Mouse (Mus musculus): ENCODE measurements around the gene Cfap298. TPM values are rescaled to one million over a fixed set of nuclear protein-coding genes. Genes with fewer than 3 reads are reported as not detected.

Cfap298 gene
- polyA plus RNA-seq, 1 experiment: not detected

DNA sequence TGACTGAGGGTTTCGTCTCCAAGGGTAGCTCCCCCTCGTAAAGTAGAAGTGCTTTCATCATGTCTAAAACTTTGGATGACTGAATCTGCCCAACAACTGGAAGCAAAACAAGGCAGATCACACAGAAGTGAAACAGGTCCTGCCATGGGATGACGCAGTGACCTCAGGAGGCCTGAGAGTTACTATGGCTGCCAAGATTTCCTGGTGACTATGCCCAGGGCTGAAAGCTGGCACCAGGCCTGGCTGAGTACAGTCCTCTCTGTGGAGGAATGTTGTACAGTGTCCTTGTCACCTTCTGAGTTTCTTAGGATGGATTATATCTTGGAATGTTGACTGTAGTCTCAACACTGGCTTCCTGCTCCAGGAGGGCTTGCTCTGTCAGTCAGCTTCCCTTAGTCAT is 37.3 kb downstream of the Cfap298 start:
- no peak overlapping the region for H3K4me3 ChIP-seq (ENCODE audit: insufficient read depth, low read depth, low read length)
- H3K27ac ChIP-seq (ENCODE audit: insufficient read depth, low read depth, low read length): no peak overlapping the region
- 87% methylated on average over 3 of the region's 3 CpGs for WGBS
- H3K4me1 ChIP-seq (ENCODE audit: control insufficient read depth, insufficient read depth, low read length): peaks cover 6% of the 10 kb centered on the region
- TF ChIP-seq POLR2A (IDR thresholded peaks at IDR 0.05; ENCODE audit: insufficient read depth, low read depth, low read length) (no peak), CTCF (IDR thresholded peaks at IDR 0.05; ENCODE audit: insufficient read depth, low read depth, low read length) (no peak)

DNA sequence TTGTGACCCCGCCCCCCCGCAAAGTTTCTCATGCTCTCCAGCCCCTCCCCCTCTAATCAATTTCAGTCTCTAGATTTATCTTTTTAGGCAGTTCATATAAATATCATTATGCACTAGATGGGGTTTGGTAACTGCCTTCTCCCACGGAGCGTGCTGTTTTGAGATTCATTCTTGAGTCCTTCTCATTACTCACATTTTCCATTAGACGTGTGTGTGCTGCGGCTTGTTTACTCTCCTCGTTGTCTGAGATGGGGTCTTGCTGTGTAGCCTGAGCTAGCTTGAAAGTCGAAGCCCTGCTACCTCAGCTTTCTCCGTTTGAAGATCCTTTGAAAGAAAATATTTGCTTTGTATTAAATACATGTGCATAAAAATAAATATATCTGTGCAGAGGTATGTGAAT is 41.1 kb downstream of the Cfap298 start:
- TF ChIP-seq POLR2A (IDR thresholded peaks at IDR 0.05; ENCODE audit: insufficient read depth, low read depth, low read length): no peak
- Histone ChIP-seq H3K4me1 (ENCODE audit: control insufficient read depth, insufficient read depth, low read length) (peaks cover 14% of the 10 kb centered on the region), H3K27ac (ENCODE audit: insufficient read depth, low read depth, low read length) (no peak overlapping the region), H3K4me3 (ENCODE audit: insufficient read depth, low read depth, low read length) (no peak overlapping the region)
- 59% methylated on average over 9 of the region's 9 CpGs for WGBS

DNA sequence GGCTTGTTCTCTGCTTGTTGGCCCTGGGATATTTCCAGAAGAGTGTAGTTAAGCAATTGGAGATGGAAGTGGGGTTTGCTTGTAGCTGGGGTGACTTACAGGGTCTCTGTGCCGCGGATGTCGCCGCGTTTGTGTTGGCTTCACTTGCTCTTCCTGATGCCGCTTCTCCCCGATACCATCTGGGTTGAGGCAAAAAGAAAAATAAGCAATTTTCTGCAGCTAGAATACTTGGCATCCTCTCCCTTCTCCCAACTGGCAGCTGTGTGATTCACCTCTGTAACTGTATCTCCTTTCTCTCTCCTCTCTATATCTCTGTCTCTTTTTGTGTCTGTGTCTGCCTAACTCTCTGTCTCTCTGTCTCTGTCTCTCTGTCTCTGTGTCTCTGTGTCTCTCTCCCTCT is 41.9 kb downstream of the Cfap298 start:
- TF ChIP-seq CTCF (IDR thresholded peaks at IDR 0.05; ENCODE audit: insufficient read depth, low read depth, low read length): no peak
- TF ChIP-seq POLR2A (IDR thresholded peaks at IDR 0.05; ENCODE audit: insufficient read depth, low read depth, low read length): no peak

DNA sequence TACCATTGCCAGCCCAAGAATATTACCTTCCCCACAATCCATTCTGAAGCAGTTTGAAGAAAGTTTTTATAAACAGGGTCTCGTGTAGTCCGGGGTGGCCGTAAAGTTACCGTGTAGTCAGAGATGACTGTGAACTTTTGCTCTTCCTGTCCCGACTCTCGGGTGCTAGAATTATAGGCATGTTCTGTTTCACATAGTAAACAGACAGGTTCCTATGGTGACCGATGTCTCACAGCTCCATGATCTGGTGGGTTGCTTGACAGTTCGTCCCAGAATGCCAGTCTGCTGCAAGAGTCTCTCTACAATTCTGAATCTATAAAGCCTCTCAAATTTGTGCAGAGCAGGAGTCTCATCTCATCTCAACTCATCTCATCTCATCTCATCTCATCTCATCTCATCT is 42.8 kb downstream of the Cfap298 start:
- TF ChIP-seq CTCF (IDR thresholded peaks at IDR 0.05; ENCODE audit: insufficient read depth, low read depth, low read length) (no peak), POLR2A (IDR thresholded peaks at IDR 0.05; ENCODE audit: insufficient read depth, low read depth, low read length) (no peak)
- H3K4me1 ChIP-seq (ENCODE audit: control insufficient read depth, insufficient read depth, low read length): peaks cover 14% of the 10 kb centered on the region
- WGBS: 81% methylated on average over 8 of the region's 8 CpGs
- H3K27ac ChIP-seq (ENCODE audit: insufficient read depth, low read depth, low read length): no peak overlapping the region
- H3K4me3 ChIP-seq (ENCODE audit: insufficient read depth, low read depth, low read length): no peak overlapping the region

More for the DNA sequence above, 41.9 kb downstream of the Cfap298 start:
- no peak overlapping the region for H3K27ac ChIP-seq (ENCODE audit: insufficient read depth, low read depth, low read length)
- H3K4me3 ChIP-seq (ENCODE audit: insufficient read depth, low read depth, low read length): no peak overlapping the region
- H3K4me1 ChIP-seq (ENCODE audit: control insufficient read depth, insufficient read depth, low read length): peaks cover 14% of the 10 kb centered on the region
- 41% methylated on average over 7 of the region's 7 CpGs for WGBS

DNA sequence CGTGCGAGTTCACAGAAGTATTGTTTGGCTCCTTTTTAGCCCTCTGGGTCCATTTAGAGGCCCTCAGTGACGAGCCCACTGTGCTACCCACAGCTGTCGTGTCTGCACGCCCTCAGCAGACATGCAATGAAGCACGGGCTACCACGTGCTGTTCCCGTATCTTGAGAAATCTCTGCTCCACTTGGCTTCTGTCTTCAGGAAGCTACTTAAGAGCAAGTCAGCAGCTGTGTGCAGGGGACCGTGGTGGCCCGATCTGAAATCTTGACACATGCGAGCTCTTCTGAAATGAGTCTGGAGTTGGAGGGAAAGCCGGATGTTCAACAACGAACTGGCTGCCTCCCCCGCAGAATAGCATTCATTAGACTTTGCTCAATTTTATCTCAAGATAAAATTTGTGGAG is 43.3 kb downstream of the Cfap298 start:
- Histone ChIP-seq H3K4me1 (ENCODE audit: control insufficient read depth, insufficient read depth, low read length) (peaks cover 14% of the 10 kb centered on the region), H3K27ac (ENCODE audit: insufficient read depth, low read depth, low read length) (no peak overlapping the region), H3K4me3 (ENCODE audit: insufficient read depth, low read depth, low read length) (no peak overlapping the region)
- WGBS: 62% methylated on average over 14 of the region's 14 CpGs
- TF ChIP-seq CTCF (IDR thresholded peaks at IDR 0.05; ENCODE audit: insufficient read depth, low read depth, low read length) (no peak), POLR2A (IDR thresholded peaks at IDR 0.05; ENCODE audit: insufficient read depth, low read depth, low read length) (no peak)

DNA sequence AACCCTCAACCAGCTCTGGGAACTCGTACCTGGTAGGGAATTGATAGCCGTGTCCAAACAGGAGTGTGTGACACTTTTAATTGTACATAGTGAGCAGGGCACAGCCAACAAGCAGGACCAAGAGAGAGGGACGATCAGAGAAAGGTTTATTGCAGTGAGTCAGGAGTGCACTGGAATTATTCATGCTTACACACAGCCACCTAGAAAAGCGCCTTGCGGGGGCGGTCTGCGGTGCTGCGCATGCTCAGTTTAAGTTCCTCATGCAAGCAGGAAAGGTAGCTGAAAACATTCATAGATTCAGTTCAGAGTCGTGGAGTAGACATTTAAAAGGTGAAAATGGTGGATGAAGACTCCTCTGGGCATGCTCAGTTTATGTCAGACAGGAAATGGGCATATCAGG is 44.2 kb downstream of the Cfap298 start:
- Histone ChIP-seq H3K4me1 (ENCODE audit: control insufficient read depth, insufficient read depth, low read length) (peaks cover 22% of the 10 kb centered on the region), H3K4me3 (ENCODE audit: insufficient read depth, low read depth, low read length) (no peak overlapping the region), H3K27ac (ENCODE audit: insufficient read depth, low read depth, low read length) (no peak overlapping the region)
- no peak for TF ChIP-seq POLR2A (IDR thresholded peaks at IDR 0.05; ENCODE audit: insufficient read depth, low read depth, low read length)
- TF ChIP-seq CTCF (IDR thresholded peaks at IDR 0.05; ENCODE audit: insufficient read depth, low read depth, low read length): no peak
- WGBS: 68% methylated on average over 9 of the region's 9 CpGs

DNA sequence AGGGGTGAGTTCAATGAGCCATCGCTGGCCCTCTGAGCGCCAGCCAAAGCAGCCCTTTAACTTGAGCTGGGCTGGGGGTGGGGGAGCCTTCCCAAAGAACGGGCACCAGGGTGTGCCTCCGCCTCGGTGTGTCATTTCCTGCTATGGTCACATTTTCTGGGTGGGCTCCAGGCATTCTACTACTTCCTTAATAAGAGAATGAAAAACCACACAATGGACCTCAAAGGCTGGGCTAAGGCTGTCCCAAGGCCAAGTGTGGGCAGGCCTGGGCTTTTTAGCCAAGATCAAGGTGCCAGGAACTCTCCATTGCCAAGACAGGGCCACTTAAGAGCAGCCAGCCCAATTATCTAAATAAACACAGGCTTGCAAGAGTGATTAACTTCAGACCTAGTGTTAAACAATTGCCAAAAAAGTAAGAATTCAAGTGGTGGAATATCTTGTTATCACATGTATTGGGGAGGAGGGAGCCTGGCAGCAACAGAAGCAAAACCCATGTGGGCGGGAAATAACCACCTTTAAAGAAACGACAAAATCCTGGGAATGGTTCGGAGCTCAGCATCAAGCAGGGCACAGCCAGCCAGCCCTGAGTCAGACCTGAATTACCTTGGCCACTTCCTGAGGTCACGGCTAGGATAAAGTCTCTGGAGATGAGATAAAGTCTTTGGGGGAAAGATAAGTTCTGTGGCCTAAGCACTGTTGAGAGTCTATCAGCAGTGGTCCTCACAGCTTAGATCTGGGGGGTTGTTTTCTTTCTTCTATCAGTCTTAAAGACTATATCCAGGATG is 48.9 kb downstream of the Cfap298 start:
- Histone ChIP-seq H3K27ac (ENCODE audit: insufficient read depth, low read depth, low read length) (no peak overlapping the region), H3K4me3 (ENCODE audit: insufficient read depth, low read depth, low read length) (no peak overlapping the region), H3K4me1 (ENCODE audit: control insufficient read depth, insufficient read depth, low read length) (peaks cover 17% of the 10 kb centered on the region)
- WGBS: 38% methylated on average over 9 of the region's 9 CpGs
- no peak for TF ChIP-seq POLR2A (IDR thresholded peaks at IDR 0.05; ENCODE audit: insufficient read depth, low read depth, low read length)
- no peak for TF ChIP-seq CTCF (IDR thresholded peaks at IDR 0.05; ENCODE audit: insufficient read depth, low read depth, low read length)

DNA sequence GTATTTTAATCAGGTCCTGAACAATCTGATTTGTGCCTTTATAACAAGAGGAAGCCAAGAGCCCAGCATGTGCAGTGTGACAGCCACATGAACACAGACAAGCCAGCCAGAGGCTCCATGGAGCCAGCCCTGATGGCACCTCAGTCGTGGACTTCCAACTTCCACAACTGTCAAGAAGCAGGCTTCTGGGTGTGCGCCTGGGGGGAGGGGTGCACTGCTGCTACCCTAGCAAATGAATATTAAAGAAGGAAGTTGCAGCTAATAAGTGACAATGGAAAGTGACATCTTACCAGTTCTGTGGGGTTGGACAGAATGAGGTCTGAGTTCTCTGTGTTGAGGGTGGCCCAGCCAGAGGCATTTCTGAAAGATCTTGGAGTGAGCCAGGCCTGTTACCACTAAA is 49.6 kb downstream of the Cfap298 start:
- WGBS: 74% methylated on average over 2 of the region's 2 CpGs
- TF ChIP-seq CTCF (IDR thresholded peaks at IDR 0.05; ENCODE audit: insufficient read depth, low read depth, low read length) (no peak), POLR2A (IDR thresholded peaks at IDR 0.05; ENCODE audit: insufficient read depth, low read depth, low read length) (no peak)
- Histone ChIP-seq H3K4me3 (ENCODE audit: insufficient read depth, low read depth, low read length) (no peak overlapping the region), H3K27ac (ENCODE audit: insufficient read depth, low read depth, low read length) (no peak overlapping the region), H3K4me1 (ENCODE audit: control insufficient read depth, insufficient read depth, low read length) (peaks cover 19% of the 10 kb centered on the region)

DNA sequence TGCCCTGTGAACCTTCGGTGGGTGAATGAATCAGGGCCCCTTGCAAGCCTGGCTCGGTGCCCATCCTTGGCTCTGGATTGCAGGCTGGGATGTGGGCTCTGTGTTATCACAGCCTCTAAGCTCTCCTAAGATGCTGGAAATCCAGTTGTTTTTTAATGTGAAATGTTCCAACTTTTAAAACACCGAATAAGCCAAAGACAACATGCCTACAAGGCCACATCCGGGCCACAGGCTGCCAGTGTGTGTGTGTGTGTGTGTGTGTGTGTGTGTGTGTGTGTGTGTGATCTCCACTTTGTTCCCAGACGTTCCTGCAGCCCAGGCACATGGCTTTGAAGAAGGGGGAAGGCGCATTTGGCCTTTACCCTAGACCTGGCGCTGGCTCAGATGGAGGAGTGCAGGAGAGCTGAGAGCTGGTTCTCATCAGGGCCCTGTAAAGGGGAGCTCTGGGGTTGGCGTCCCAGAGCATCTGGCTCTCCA is 52.4 kb downstream of the Cfap298 start:
- no peak for TF ChIP-seq POLR2A (IDR thresholded peaks at IDR 0.05; ENCODE audit: insufficient read depth, low read depth, low read length)
- TF ChIP-seq CTCF (IDR thresholded peaks at IDR 0.05; ENCODE audit: insufficient read depth, low read depth, low read length): no peak
- Histone ChIP-seq H3K4me1 (ENCODE audit: control insufficient read depth, insufficient read depth, low read length) (peaks cover 20% of the 10 kb centered on the region), H3K4me3 (ENCODE audit: insufficient read depth, low read depth, low read length) (no peak overlapping the region), H3K27ac (ENCODE audit: insufficient read depth, low read depth, low read length) (no peak overlapping the region)
- WGBS: 51% methylated on average over 8 of the region's 8 CpGs

Data from olfactory bulb, adult 2 months (tissue).